Mouse (Mus musculus): ENCODE measurements around the gene Prss53. TPM values are rescaled to one million over a fixed set of nuclear protein-coding genes. Genes with fewer than 3 reads are reported as not detected.
A peak's percentile ranks its signal among the peaks of the same experiment; 100 is the strongest.
"Not testable (repeated sequence)": the region's sequence is repeated elsewhere in the genome, so short reads cannot be mapped to it uniquely, and the experiment has no call there.

Gene Prss53
- polyA plus RNA-seq, 1 experiment from 2014 or later: 0.64 TPM

DNA sequence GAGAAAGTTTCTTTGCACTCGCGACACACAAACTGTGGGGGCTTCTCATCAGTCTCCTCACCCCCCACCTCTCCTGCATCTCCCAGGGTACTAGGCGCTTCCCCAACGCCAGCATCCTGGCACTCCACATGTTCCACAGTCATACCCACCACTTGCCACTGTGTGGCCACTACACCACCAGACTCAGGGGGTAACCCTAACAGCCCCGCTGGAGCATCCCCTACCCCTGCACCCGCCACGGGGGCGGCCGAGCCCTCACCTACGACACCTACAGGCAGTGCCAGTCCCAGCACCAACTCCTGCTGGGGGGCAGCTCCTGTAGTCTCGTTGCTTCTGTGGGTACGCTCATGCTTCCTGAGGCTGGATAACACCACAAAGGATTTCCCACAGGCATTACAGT is 24.3 kb downstream of the Prss53 start:
- Histone ChIP-seq H3K9me3 (ENCODE audit: control insufficient read depth, low read length) (no peaks in the 10 kb centered on the region), H3K9ac (ENCODE audit: low read length) (no peak overlapping the region), H3K4me1 (replicated peaks; ENCODE audit: control insufficient read depth, insufficient read depth, low read length) (no peaks in the 10 kb centered on the region), H3K4me3 (ENCODE audit: low read depth, low read length) (no peak overlapping the region), H3K36me3 (ENCODE audit: control insufficient read depth, insufficient read depth, low read length) (peaks cover 39% of the 10 kb centered on the region), H3K27me3 (replicated peaks; ENCODE audit: control insufficient read depth, insufficient read depth, low read length) (no peaks in the 10 kb centered on the region), H3K27ac (ENCODE audit: low read depth) (no peak overlapping the region), H3K4me2 (ENCODE audit: low read length) (no peak overlapping the region)
- ATAC-seq (replicated peaks; ENCODE audit: low FRiP score, low TSS enrichment, low read depth) (no peak), DNase-seq (ENCODE audit: low spot score) (no peak)
- 92% methylated on average over 12 of the region's 12 CpGs for WGBS

GRCm38 (mm10) chr7:127858258-127858657 is 32.5 kb downstream of the Prss53 start:
- H3K4me1 ChIP-seq (replicated peaks; ENCODE audit: control insufficient read depth, insufficient read depth, low read length): no peaks in the 10 kb centered on the region
- no peak overlapping the region for H3K9ac ChIP-seq (ENCODE audit: low read length)
- H3K9me3 ChIP-seq (ENCODE audit: control insufficient read depth, low read length): no peaks in the 10 kb centered on the region
- no peak for ATAC-seq (replicated peaks; ENCODE audit: low FRiP score, low TSS enrichment, low read depth)
- no peak overlapping the region for H3K27ac ChIP-seq (ENCODE audit: low read depth)
- DNase-seq (ENCODE audit: low spot score): no peak
- 92% methylated on average over 6 of the region's 6 CpGs for WGBS
- no peaks in the 10 kb centered on the region for H3K36me3 ChIP-seq (ENCODE audit: control insufficient read depth, insufficient read depth, low read length)
- no peak overlapping the region for H3K4me2 ChIP-seq (ENCODE audit: low read length)
- H3K27me3 ChIP-seq (replicated peaks; ENCODE audit: control insufficient read depth, insufficient read depth, low read length): no peaks in the 10 kb centered on the region
- no peak overlapping the region for H3K4me3 ChIP-seq (ENCODE audit: low read depth, low read length)

DNA sequence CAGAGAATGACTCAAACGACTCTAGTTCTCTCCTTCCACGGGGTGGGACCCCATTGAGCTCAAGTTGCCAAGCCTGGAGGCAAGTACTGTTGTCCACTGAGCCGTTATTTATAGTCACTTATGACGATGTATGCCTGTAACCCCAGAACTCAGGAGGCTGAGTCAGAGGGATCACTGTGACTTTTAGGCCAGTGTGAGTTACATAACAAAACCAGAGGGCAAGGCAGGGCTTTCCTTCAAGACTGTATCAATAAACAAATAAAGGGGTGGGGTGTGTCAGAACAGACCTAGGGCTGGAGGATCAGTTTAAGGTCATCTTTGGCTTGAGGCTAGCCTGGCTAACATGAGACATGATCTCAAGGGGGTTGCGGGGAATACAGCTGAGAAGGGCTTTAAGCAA is 39.9 kb downstream of the Prss53 start:
- Histone ChIP-seq H3K4me2 (ENCODE audit: low read length) (no peak overlapping the region), H3K27me3 (replicated peaks; ENCODE audit: control insufficient read depth, insufficient read depth, low read length) (no peaks in the 10 kb centered on the region), H3K9me3 (ENCODE audit: control insufficient read depth, low read length) (no peaks in the 10 kb centered on the region), H3K36me3 (ENCODE audit: control insufficient read depth, insufficient read depth, low read length) (peaks cover 25% of the 10 kb centered on the region), H3K9ac (ENCODE audit: low read length) (no peak overlapping the region), H3K4me1 (replicated peaks; ENCODE audit: control insufficient read depth, insufficient read depth, low read length) (no peaks in the 10 kb centered on the region), H3K4me3 (ENCODE audit: low read depth, low read length) (no peak overlapping the region), H3K27ac (ENCODE audit: low read depth) (no peak overlapping the region)
- 61% methylated on average over 5 of the region's 5 CpGs for WGBS
- no peak for ATAC-seq (replicated peaks; ENCODE audit: low FRiP score, low TSS enrichment, low read depth)
- no peak for DNase-seq (ENCODE audit: low spot score)

DNA sequence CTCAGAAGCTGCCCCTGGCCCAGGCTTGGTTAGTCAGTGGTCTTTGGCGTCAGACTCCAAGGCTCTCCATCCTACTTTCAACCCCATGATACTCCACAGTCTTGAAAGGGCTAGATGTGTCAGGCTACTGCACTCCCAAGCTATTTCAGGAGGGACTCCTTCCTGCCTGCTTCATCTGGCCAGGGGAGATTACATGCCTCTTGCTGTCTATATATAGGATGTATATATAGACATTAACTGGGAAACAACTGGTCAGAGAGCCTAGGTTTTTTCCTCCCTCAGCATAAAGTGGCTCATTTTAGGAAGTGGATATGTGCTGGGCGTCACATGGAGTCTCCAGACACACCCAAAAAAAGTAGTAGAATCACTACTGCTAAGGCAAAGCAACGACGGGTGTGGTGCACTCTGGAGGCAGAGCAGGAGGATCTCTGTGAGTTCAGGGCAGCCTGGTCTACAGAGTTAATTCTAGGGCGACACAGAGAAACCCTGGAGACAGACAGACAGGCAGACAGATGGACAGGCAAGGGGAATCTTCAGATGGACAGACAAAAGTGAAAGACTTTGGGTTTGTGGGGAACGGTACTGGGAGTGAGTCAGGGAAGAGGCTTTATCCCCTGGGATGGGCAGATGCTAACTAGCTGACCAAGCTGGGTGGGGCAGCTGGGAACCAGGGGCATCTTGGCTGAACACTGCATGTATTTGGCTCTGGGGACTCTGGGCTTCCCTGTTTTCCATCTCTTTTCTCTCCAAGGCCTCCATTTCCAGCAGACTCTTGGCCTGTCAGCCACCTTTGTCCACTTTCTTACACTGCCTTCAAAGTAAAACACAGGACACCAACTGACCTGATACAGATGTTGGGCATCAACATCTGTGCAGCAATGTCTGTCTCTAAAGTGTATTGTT is 40.5 kb downstream of the Prss53 start:
- 75% methylated on average over 6 of the region's 6 CpGs for WGBS
- peaks cover 25% of the 10 kb centered on the region for H3K36me3 ChIP-seq (ENCODE audit: control insufficient read depth, insufficient read depth, low read length)
- no peak overlapping the region for H3K4me3 ChIP-seq (ENCODE audit: low read depth, low read length)
- H3K27ac ChIP-seq (ENCODE audit: low read depth): no peak overlapping the region
- ATAC-seq (replicated peaks; ENCODE audit: low FRiP score, low TSS enrichment, low read depth) (no peak), DNase-seq (ENCODE audit: low spot score) (no peak)
- H3K4me1 ChIP-seq (replicated peaks; ENCODE audit: control insufficient read depth, insufficient read depth, low read length): no peaks in the 10 kb centered on the region
- no peaks in the 10 kb centered on the region for H3K27me3 ChIP-seq (replicated peaks; ENCODE audit: control insufficient read depth, insufficient read depth, low read length)
- no peak overlapping the region for H3K9ac ChIP-seq (ENCODE audit: low read length)
- H3K9me3 ChIP-seq (ENCODE audit: control insufficient read depth, low read length): no peaks in the 10 kb centered on the region
- H3K4me2 ChIP-seq (ENCODE audit: low read length): no peak overlapping the region

DNA sequence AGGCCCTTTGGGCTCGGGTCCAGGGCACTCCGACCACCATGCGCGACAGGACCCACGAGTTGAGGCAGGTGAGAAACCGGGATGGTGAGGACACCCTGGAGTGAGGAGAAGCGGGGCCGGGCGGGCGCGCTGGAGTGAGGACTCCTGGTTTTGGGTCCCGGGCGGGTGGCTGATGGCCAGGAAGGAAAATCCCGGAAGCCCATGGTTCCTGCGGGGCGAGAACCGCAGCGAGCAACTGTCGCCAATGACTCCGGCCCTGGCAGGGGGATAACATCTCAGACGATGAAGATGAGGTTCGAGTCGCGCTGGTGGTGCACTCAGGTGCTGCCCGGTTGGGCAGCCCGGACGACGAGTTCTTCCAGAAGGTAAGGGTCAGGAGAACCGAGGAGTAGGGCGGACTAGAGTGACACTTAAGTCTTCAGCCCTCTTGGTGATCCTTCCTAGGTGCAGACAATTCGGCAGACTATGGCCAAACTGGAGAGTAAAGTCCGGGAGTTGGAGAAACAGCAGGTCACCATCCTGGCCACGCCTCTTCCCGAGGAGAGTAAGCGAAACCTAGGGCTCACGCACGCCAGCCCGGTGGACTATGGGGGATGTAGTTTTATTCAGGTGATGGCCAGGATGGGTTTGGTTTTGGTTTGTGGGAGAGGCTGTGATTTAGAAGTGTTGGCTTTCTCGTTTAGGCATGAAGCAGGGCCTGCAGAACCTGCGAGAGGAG is 48.6 kb downstream of the Prss53 start:
- Histone ChIP-seq H3K4me1 (replicated peaks; ENCODE audit: control insufficient read depth, insufficient read depth, low read length) (0 out of 2 replicates have a peak, but pooled peaks cover 10% of the 10 kb centered on the region), H3K9ac (ENCODE audit: low read length) (peak overlapping the region; percentile 58), H3K27ac (ENCODE audit: low read depth) (peak overlapping the region; percentile 87), H3K9me3 (ENCODE audit: control insufficient read depth, low read length) (no peaks in the 10 kb centered on the region), H3K4me2 (ENCODE audit: low read length) (peak overlapping the region; percentile 88), H3K4me3 (ENCODE audit: low read depth, low read length) (peak overlapping the region; percentile 94), H3K27me3 (replicated peaks; ENCODE audit: control insufficient read depth, insufficient read depth, low read length) (no peaks in the 10 kb centered on the region), H3K36me3 (ENCODE audit: control insufficient read depth, insufficient read depth, low read length) (peaks cover 26% of the 10 kb centered on the region)
- under 1% methylated on average over 40 of the region's 40 CpGs for WGBS
- peak; percentile 37; the same call in 1 of the 2 replicates for ATAC-seq (replicated peaks; ENCODE audit: low FRiP score, low TSS enrichment, low read depth)
- peak; percentile 80 for DNase-seq (ENCODE audit: low spot score)

DNA sequence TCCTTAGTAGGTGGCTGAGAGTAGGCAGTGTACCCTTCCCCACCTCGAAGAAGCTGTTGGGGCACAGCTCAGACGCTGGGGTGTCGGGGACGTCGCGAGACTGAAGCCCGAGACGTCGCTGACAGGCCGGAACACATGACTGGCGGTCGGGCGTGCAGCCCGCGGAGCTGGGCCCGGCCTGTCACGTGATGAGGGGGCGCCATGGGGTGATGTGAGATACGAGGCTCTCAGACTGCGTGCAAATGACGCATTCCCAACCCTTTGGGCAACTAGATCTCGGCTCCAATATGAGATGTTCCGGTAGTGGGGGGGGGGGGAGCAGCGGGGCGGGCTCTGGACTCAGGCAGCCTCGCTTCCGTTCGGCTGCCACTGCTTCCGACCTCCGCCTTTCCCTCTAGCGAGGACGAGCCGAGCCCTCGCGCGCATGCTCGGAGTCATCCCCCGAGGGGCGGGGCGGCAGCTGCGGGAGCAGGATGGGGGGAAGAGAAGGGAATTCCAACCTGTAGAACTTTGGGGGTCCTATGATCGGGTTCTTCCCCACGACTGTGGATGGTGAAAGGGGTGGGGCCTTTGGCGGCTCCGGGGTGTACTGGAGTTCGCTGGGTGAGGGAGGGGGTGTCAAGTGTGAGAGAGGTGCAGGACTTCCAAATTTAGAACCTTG is 49.3 kb downstream of the Prss53 start:
- Histone ChIP-seq H3K4me3 (ENCODE audit: low read depth, low read length) (peak overlapping the region; percentile 94), H3K9ac (ENCODE audit: low read length) (peak overlapping the region; percentile 58), H3K4me2 (ENCODE audit: low read length) (peak overlapping the region; percentile 88), H3K27me3 (replicated peaks; ENCODE audit: control insufficient read depth, insufficient read depth, low read length) (no peaks in the 10 kb centered on the region), H3K9me3 (ENCODE audit: control insufficient read depth, low read length) (no peaks in the 10 kb centered on the region), H3K36me3 (ENCODE audit: control insufficient read depth, insufficient read depth, low read length) (peaks cover 21% of the 10 kb centered on the region), H3K27ac (ENCODE audit: low read depth) (peak overlapping the region; percentile 87), H3K4me1 (replicated peaks; ENCODE audit: control insufficient read depth, insufficient read depth, low read length) (0 out of 2 replicates have a peak, but pooled peaks cover 10% of the 10 kb centered on the region)
- WGBS: under 1% methylated on average over 44 of the region's 46 CpGs
- DNase-seq (ENCODE audit: low spot score) (peak; percentile 95), ATAC-seq (replicated peaks; ENCODE audit: low FRiP score, low TSS enrichment, low read depth) (peak; percentile 93)

DNA sequence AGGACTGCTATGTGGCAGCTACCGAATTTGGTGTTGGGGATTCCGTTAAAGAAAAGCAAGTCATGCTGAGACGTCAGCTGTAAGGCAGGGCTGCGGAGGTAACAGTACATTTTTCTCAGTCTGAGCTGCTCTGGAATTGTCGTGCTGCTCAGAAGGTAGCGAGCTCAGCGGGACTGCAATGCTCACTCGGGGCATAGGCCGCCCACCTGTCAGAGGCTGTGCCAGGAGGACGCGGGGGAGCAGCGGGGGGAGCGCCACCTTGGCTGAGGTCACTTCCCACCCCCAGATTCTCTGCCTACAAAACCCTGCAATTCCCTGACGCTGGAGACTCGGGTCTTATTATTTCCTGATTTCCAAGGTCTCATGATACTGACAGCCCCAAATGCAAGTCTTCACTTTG is 49.9 kb downstream of the Prss53 start:
- peak overlapping the region; percentile 87 for H3K27ac ChIP-seq (ENCODE audit: low read depth)
- peaks cover 15% of the 10 kb centered on the region for H3K36me3 ChIP-seq (ENCODE audit: control insufficient read depth, insufficient read depth, low read length)
- peak overlapping the region; percentile 94 for H3K4me3 ChIP-seq (ENCODE audit: low read depth, low read length)
- H3K4me2 ChIP-seq (ENCODE audit: low read length): peak overlapping the region; percentile 88
- no peak for DNase-seq (ENCODE audit: low spot score)
- WGBS: 2% methylated on average over 15 of the region's 15 CpGs
- H3K9ac ChIP-seq (ENCODE audit: low read length): peak overlapping the region; percentile 58
- H3K27me3 ChIP-seq (replicated peaks; ENCODE audit: control insufficient read depth, insufficient read depth, low read length): no peaks in the 10 kb centered on the region
- ATAC-seq (replicated peaks; ENCODE audit: low FRiP score, low TSS enrichment, low read depth): peak; percentile 11; the same call in 1 of the 2 replicates
- H3K9me3 ChIP-seq (ENCODE audit: control insufficient read depth, low read length): no peaks in the 10 kb centered on the region
- H3K4me1 ChIP-seq (replicated peaks; ENCODE audit: control insufficient read depth, insufficient read depth, low read length): 0 out of 2 replicates have a peak, but pooled peaks cover 10% of the 10 kb centered on the region

DNA sequence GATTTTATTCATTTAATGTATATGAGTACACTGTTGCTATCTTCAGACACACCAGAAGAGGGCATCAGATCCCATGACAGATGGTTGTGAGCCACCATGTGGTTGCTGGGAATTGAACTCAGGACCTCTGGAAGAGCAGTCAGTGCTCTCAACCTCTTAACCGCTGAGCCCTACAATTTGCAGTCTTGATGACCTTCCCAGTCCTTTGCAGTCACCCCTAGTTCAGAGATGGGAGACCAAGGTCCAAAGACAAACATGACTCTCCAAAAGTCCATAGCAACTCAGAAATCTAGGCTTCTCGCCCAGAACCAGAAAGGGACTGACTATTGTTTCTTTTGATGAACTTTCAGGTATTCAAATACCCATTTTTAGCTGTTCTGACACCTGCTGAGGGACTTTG is 50.7 kb downstream of the Prss53 start:
- H3K27ac ChIP-seq (ENCODE audit: low read depth); H3K27me3 ChIP-seq (replicated peaks; ENCODE audit: control insufficient read depth, insufficient read depth, low read length); H3K4me3 ChIP-seq (ENCODE audit: low read depth, low read length); ATAC-seq (replicated peaks; ENCODE audit: low FRiP score, low TSS enrichment, low read depth); DNase-seq (ENCODE audit: low spot score); H3K9ac ChIP-seq (ENCODE audit: low read length); H3K4me2 ChIP-seq (ENCODE audit: low read length); H3K9me3 ChIP-seq (ENCODE audit: control insufficient read depth, low read length): not testable (repeated sequence)
- 75% methylated on average over 2 of the region's 2 CpGs for WGBS
- Histone ChIP-seq H3K36me3 (ENCODE audit: control insufficient read depth, insufficient read depth, low read length) (peaks cover 15% of the 10 kb centered on the region), H3K4me1 (replicated peaks; ENCODE audit: control insufficient read depth, insufficient read depth, low read length) (0 out of 2 replicates have a peak, but pooled peaks cover 10% of the 10 kb centered on the region)
